Mouse (Mus musculus) Muller cell, postnatal 12 days (primary cell): ENCODE data around the gene Scg5.
A peak's percentile ranks its signal among the peaks of the same experiment; 100 is the strongest.

Experiments used
- DNase-seq: peaks from one replicate; pipeline ENCODE4 v3.0.0-alpha.2; 2015; ENCODE audit errors: inconsistent ontology term

Gene Scg5

GRCm38 (mm10) chr2:113757525-113758310 lies 71.2 kb downstream of the Scg5 start:
- peak; percentile 68 for DNase-seq

GRCm38 (mm10) chr2:113756924-113757524 lies 71.9 kb downstream of the Scg5 start:
- DNase-seq: no peak

GRCm38 (mm10) chr2:113749721-113750120 lies 79.2 kb downstream of the Scg5 start:
- no peak for DNase-seq

- DNase-seq: no peak
Observed at GRCm38 (mm10) chr2:113749309-113749708, 79.6 kb downstream of the Scg5 start.

- no peak for DNase-seq
Observed at GRCm38 (mm10) chr2:113728581-113728980, 100.3 kb downstream of the Scg5 start.
